8 mouse cellular contexts compared by ENCODE assay signal in genomic region chr12:61523631-61524182, GRCm38 (mm10). TPM values are rescaled to one million over a fixed set of nuclear protein-coding genes. Genes with fewer than 3 reads are reported as not detected.
DNase-seq lines count a peak whose midpoint lies in the region; ATAC-seq and TF ChIP-seq lines count a peak whose summit lies in the region.

No protein-coding gene starts in this region.

- H3K9ac ChIP-seq in kidney, embryonic 16.5 days (replicated peaks; ENCODE audit: low read length), result no peak overlapping the region; the same call in 1 of the 2 replicates
- no peak overlapping the region for H3K9ac ChIP-seq in intestine, postnatal 0 days (ENCODE audit: low read depth, low read length)
- peak overlapping the region; percentile 73 for H3K9ac ChIP-seq in midbrain, embryonic 12.5 days (replicated peaks)

- peaks cover 56% of the 10 kb centered on the region for H3K27me3 ChIP-seq in kidney, embryonic 16.5 days (ENCODE audit: insufficient read depth, low read length)
- H3K27me3 ChIP-seq in embryonic facial prominence, embryonic 10.5 days (replicated peaks; ENCODE audit: low read depth, poor library complexity, severe bottlenecking), result peaks cover 68% of the 10 kb centered on the region
- peaks cover 42% of the 10 kb centered on the region for H3K27me3 ChIP-seq in intestine, postnatal 0 days (replicated peaks; ENCODE audit: control insufficient read depth, insufficient read depth, low read length)
- H3K27me3 ChIP-seq in midbrain, embryonic 12.5 days, result peaks cover 40% of the 10 kb centered on the region

- no peak for TF ChIP-seq CTCF in intestine, postnatal 0 days (IDR thresholded peaks at IDR 0.05; ENCODE audit: low read depth)

- H3K9me3 ChIP-seq in kidney, embryonic 16.5 days (ENCODE audit: low read length), result no peaks in the 10 kb centered on the region
- no peaks in the 10 kb centered on the region for H3K9me3 ChIP-seq in embryonic facial prominence, embryonic 10.5 days
- H3K9me3 ChIP-seq in intestine, postnatal 0 days (ENCODE audit: control insufficient read depth), result no peaks in the 10 kb centered on the region
- H3K9me3 ChIP-seq in midbrain, embryonic 12.5 days, result no peaks in the 10 kb centered on the region

- no peaks in the 10 kb centered on the region for H3K36me3 ChIP-seq in kidney, embryonic 16.5 days (ENCODE audit: insufficient read depth, low read length)
- no peaks in the 10 kb centered on the region for H3K36me3 ChIP-seq in embryonic facial prominence, embryonic 10.5 days (replicated peaks)
- no peaks in the 10 kb centered on the region for H3K36me3 ChIP-seq in intestine, postnatal 0 days (ENCODE audit: control insufficient read depth, insufficient read depth)
- H3K36me3 ChIP-seq in midbrain, embryonic 12.5 days, result no peaks in the 10 kb centered on the region

- H3K4me1 ChIP-seq in kidney, embryonic 16.5 days (ENCODE audit: insufficient read depth, low read length), result peaks cover 13% of the 10 kb centered on the region; the same call in 1 of the 2 replicates
- peaks cover 27% of the 10 kb centered on the region for H3K4me1 ChIP-seq in embryonic facial prominence, embryonic 10.5 days
- H3K4me1 ChIP-seq in intestine, postnatal 0 days (replicated peaks; ENCODE audit: control insufficient read depth, insufficient read depth, low read length), result 0 out of 2 replicates have a peak, but pooled peaks cover 2% of the 10 kb centered on the region
- peaks cover 15% of the 10 kb centered on the region; the same call in 1 of the 2 replicates for H3K4me1 ChIP-seq in midbrain, embryonic 12.5 days

- peak overlapping the region; percentile 92 for H3K4me2 ChIP-seq in kidney, embryonic 16.5 days (replicated peaks; ENCODE audit: low read depth, low read length)
- H3K4me2 ChIP-seq in intestine, postnatal 0 days (replicated peaks; ENCODE audit: low read depth), result peak overlapping the region; percentile 87
- peak overlapping the region; percentile 86 for H3K4me2 ChIP-seq in midbrain, embryonic 12.5 days (replicated peaks)

- WGBS in kidney, embryonic 16.5 days, result 2% methylated on average over 16 of the region's 16 CpGs
- 2% methylated on average over 16 of the region's 16 CpGs for WGBS in embryonic facial prominence, embryonic 10.5 days
- 1% methylated on average over 16 of the region's 16 CpGs for WGBS in intestine, postnatal 0 days
- 2% methylated on average over 16 of the region's 16 CpGs for WGBS in midbrain, embryonic 12.5 days

- no peak for DNase-seq in kidney, postnatal 25 days
- DNase-seq in embryonic facial prominence, embryonic 10.5 days (ENCODE audit: low spot score), result peak; percentile 53
- no peak for DNase-seq in adrenal gland, postnatal 25 days
- no peak for DNase-seq in kidney, adult 9 months

- no peak for ATAC-seq in kidney, embryonic 16.5 days (ENCODE audit: low FRiP score, low TSS enrichment)
- no peak for ATAC-seq in intestine, postnatal 0 days
- no peak for ATAC-seq in midbrain, embryonic 12.5 days (ENCODE audit: low FRiP score, low read depth)
- no peak for ATAC-seq in monocyte, adult 5-6 weeks (replicated peaks; ENCODE audit: insufficient number of reproducible peaks, low FRiP score, low TSS enrichment, poor library complexity, severe bottlenecking)

- peak overlapping the region; percentile 63 for H3K4me3 ChIP-seq in kidney, embryonic 16.5 days (ENCODE audit: low read length)
- peak overlapping the region; percentile 70 for H3K4me3 ChIP-seq in embryonic facial prominence, embryonic 10.5 days
- H3K4me3 ChIP-seq in intestine, postnatal 0 days (ENCODE audit: low read depth, low read length), result peak overlapping the region; percentile 47
- peak overlapping the region; percentile 60 for H3K4me3 ChIP-seq in midbrain, embryonic 12.5 days

- H3K27ac ChIP-seq in kidney, embryonic 16.5 days (ENCODE audit: low read length), result no peak overlapping the region
- no peak overlapping the region for H3K27ac ChIP-seq in embryonic facial prominence, embryonic 10.5 days (replicated peaks)
- H3K27ac ChIP-seq in intestine, postnatal 0 days (ENCODE audit: low read depth, low read length), result no peak overlapping the region
- no peak overlapping the region for H3K27ac ChIP-seq in midbrain, embryonic 12.5 days (replicated peaks)

RNA-seq across cellular contexts. Expression of gene Lrfn5, which starts 0.8 kb away (rescaled TPM):
- 1.7 and 2.2 TPM in 2 replicates for polyA plus RNA-seq in kidney, embryonic 16.5 days (2015; fragmentation: Nextera tagmentation; extraction: Ambion mirVana)
- polyA plus RNA-seq in embryonic facial prominence, embryonic 10.5 days (2016; fragmentation: Nextera tagmentation; extraction: Ambion mirVana), result 0.69 and 1.3 TPM in 2 replicates
- polyA plus RNA-seq in intestine, postnatal 0 days (2015; fragmentation: Nextera tagmentation; extraction: Ambion mirVana), result 0.47 and 0.51 TPM in 2 replicates
- 6.3 and 7.5 TPM in 2 replicates for polyA plus RNA-seq in midbrain, embryonic 12.5 days (2016; fragmentation: Nextera tagmentation; extraction: Ambion mirVana)
- not detected in 3 replicates for total RNA-seq in monocyte, adult 5-6 weeks (2017)
- total RNA-seq in adrenal gland, postnatal 25 days (2021), result not detected in 2 replicates
